Mouse (Mus musculus) adrenal gland, postnatal 36 days (tissue): Measurements from ENCODE around the gene Iars2. TPM values are rescaled to one million over a fixed set of nuclear protein-coding genes. Genes with fewer than 3 reads are reported as not detected.
"Not testable (repeated sequence)": the region's sequence is repeated elsewhere in the genome, so short reads cannot be mapped to it uniquely, and the experiment has no call there.

Source experiments
- DNase-seq, 2 experiments: peaks; one replicate each; pipeline ENCODE4 v3.0.0; 2021; ENCODE audit warnings: mixed read lengths in 1 of 2
- total RNA-seq, 2 experiments: library from RNA; stranded (reverse); gene quantifications; 2 replicates each; pipeline ENCODE4 v1.2.3; 2021

Iars2 gene
- total RNA-seq, 2 experiments from 2014 or later, result 75.8 to 104 TPM

DNA sequence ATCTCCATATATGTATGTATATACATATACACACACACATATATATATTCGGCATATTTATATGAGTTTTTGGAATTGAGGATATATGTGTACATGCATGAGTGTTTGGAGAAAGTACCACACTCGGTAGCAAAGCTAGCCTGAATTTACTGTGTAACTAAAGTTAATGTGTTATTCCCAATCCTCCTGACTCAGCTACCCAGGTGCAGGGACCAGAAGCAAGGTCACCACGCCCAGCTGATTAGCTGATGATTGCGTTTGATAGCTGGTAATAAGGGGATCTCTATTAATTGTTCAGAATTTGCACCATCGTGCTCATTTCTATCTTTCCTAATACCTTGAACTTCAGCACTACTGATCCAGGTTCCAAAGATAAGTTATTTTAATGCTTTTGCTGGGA lies 4.5 kb upstream of the Iars2 start:
- no peak for DNase-seq

DNA sequence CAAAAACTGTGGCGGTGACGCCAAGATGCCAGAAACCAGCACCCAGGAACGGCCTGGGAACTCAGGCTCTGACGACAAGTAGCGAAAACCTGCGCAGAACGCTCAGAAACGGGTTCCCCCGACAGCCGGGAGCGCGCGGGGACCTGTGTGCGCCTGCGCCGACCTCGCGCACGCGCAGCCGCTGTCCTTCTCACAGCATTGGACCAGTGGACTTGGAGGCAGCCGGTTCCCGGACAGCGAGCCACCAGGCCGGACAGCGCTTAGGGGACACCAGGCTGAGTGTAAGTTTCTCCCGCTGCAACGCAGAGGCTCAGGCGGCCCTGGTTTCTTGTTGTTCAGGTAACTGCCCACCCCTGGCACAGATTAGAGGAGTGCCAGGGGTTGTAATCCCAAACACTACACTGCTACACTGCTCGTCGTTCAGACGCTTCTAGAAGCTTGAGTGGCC lies 2.8 kb upstream of the Iars2 start, which contains the start of gene Bpnt1:
Gene Bpnt1 (plus strand): TSS at position 167 of the 448 bp plus-strand sequence.
- DNase-seq, result peak; percentile 94 to 95

DNA sequence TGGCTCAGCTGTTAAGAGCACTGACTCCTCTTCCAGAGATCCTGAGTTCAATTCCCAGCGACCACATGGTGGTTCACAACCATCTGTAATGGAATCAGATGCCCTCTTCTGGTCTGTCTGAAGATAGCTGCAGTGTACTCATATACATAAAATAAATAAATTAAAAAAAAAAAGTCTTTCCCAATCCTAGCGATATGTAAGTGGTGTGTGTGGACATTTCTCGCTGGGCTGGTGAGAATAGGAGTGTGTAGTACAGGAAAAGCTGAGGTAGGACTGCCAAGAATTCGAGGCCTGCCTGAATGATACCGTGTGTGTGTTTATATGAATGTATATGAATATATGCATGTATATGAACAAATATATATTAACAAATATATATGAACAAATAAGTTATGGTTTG lies 2.2 kb upstream of the Iars2 start:
- DNase-seq, result no peak

DNA sequence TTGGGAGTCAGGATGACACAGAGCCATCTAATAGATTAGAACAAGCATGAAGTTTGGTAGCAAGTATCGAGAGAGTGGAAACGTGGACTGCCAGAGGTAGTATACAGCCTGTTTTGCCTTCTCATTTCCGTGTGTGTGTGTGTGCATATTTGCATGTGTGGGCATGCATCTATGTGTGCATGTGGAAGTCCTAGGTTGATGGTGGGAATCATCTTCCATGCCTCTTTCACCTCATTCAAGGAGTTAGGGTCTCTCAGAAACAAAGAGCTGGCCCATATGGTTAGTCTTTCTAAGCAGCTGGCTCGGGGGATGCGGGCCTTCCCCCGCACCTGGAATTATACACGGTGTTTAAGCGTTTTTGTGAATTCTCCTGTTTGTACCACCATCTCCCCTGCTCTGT lies 655 bp upstream of the Iars2 start:
- DNase-seq, result no peak

DNA sequence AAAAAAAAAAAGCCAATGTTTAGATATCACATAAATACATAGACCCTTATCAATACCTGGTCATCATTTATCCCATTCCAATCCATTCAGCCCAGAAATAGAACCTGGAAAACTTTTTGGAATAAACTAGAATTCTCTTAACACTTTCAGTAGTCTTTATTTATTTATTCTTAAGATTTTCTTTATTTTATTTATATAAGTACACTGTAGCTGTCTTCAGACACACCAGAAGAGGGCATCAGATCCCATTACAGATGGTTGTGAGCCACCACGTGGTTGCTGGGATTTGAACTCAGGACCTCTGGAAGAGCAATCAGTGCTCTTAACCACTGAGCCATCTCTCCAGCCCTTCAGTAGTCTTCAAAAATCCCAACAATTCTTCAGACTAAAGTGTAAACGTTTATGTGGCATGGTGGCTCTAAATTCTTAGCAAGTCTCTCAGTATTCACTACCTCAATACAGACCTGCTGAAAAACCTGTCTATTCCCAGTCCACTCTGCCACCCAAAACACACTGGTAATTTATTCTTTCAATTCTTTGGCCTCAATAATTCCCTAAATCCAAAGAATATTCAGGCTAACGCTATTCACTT lies 1.3 kb downstream of the Iars2 start:
- not testable (repeated sequence) for DNase-seq

DNA sequence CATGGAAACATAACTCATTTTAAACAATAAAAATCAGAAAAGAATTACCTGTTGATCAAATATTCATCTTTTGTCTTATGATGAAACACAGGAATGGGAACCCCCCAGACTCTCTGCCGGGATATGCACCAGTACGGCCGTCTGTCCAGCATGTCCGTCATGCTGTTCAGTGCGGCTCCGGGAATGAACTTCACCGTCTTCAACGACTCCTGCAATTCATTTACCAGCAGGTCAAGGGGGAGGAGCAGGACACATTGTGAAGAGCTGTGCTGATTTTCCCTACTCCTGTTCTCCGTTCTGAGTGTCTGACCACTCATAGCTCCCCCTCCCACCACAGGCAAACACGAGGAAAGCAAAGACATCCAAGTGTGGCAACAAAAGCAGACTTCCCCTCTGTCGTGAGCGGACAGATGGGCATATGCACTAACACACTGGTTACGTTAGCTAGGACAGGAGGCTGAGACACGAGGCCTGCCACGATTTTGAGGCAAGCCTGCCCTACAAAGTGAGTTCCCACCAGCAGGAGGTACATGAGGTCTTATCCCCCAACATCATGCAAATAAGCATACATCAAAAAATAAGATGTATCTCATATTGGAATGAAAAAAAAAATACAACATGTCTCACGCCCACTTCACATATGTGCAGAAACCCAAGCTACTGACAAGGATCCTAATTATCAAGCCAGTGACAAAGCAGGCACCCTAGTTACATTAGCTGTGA lies 13.2 kb downstream of the Iars2 start:
- DNase-seq, result no peak

DNA sequence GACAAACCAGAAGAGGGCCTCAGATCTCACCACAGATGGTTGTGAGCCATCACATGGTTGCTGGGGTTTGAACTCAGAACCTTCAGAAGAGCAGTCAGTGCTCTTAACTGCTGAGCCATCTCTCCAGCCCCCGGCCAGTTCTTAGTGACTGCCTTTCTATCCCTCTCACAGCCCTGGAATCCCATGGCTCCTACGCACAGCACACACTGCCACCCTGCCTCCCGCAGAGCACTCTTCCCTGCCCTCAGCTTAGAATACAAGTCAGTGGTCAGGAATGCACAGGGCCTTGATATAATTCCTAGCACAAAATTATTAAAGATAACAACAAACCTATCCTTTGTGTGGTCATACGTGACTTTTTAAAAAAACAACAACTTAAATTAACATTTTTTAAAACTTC lies 14.7 kb downstream of the Iars2 start:
- DNase-seq, result no peak

DNA sequence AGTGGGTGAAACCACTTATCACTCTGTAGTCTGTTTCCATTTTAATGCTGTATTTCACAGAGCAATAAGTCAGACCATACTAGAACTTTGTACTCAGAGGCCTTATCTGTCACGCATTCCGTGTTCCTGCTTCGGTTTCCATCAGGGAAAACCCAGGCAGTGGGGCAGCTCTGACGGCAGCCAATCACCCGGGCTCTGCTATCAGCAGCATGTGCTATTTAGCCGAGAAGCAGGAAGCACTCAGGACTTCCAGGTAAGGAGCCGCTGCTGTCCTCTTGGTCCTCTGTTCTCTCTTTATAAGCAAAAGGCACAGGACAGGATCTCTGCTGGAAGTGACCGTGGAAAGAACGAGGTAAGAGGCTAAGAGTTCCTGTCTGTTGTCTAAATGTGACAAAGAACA lies 17.2 kb downstream of the Iars2 start:
- DNase-seq, result no peak

DNA sequence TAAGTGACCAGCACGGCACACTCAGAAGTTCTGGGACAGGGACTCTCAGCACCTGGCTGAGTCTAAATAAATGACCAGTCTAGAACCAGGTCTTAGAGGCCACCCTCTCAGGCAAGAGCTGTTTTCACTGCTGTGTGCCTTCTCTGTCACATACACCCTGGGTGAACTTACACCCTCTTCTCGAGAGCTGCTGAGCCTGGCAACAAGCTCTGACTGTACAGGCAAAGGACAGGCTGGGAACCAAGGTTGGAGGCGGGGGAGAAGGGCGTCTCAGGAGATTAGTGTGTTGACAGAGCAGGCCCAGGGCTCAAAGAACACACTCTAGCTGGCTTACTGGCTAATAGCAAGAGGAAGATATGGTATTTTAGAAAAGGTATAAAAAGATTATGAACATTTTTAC lies 20.3 kb downstream of the Iars2 start:
- DNase-seq, result peak; percentile 47 to 52

DNA sequence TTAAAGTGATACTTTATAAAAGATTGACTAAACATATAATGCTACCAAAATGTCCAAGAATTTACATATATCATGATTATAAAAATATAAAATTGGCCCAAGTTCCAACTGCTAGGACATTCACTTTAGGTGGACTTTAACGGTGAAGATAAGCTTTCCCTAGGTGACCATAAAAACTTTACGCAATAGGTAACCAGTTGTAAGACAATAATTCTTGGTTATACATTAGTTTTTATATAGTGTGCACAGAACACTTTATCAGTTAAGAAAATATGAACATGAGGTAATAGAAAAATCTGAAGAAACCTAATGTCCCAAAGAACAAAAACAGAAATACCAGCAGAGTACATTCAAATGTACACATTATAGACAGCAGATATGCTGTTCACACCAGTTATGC lies 20.9 kb downstream of the Iars2 start:
- DNase-seq, result no peak

DNA sequence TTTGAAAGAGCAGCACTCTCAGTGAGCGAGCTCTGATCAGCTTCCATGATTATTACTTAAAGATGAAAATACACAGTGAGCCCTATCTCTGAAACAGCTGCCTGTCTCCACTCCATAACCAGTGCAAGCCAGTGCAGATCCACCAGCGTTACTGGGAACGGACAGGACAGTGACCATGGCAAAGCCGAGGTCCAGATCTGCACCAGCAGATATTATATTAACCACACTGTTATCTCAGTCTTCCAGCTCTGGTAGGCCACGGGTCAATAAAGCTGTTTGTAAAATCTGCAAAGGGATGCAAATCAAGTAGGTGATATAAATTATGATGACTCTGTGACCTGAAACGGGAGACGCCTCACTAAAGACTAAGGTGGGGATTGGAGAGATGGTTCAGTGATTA lies 21.6 kb downstream of the Iars2 start:
- DNase-seq, result no peak

DNA sequence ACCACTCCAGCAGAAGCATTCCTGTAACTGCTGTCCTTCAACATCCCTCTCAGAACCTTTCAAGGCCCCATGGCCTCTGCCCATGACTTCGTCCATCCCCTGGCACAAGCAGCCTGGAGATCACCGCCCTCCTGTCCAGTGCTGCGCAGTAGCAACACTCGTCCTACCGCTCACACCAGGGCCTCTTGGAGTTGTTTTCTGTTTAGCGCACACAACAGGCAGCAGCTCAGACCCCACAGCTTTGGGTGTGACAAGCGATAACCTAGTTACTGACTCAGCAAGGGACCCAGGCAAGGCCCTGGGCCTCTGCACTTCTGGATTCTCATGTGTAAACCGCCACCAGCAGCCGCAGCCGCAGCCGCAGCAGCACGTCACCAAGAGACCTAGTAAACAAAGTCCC lies 22.4 kb downstream of the Iars2 start:
- DNase-seq, result no peak

DNA sequence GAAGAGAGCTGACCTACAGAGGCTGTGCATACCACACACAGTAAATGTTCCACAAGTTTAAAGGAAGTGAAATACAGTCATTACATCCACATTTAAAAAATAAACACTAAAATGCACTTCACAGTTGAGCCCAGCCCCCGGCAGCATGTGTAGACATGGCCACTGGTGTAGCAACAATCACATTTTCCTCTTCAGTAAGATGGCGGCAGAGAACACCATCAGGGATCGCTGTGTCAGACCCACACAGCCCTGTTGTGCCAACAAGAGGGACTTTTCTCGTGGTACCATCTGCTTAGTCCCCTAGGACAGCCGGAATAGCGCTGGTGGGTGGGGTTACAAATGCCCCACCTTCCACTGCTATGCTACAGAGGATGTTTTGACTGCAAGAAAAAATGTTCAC lies 26.4 kb downstream of the Iars2 start:
- no peak for DNase-seq

DNA sequence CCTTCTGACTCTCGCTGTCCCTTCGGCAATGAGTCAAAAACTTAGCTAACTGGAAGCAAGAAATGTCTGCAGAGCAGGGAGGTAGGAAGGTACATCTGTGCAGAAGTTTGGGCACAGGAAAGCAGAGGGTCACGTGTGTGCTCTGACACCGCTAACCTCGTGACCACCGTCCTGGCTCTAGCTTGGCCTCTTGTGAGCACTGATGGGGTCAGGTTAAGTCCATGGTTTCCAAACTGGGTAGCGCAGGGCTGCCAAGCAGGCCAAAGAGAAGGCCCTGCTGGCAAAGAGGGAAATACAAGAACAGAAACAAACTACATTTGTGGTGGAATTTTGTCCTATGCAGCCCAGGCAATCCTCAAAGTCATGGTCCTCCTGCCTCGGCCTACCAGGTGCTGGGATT lies 30.7 kb downstream of the Iars2 start:
- peak in 1 of 2 experiments; percentile 49 for DNase-seq

DNA sequence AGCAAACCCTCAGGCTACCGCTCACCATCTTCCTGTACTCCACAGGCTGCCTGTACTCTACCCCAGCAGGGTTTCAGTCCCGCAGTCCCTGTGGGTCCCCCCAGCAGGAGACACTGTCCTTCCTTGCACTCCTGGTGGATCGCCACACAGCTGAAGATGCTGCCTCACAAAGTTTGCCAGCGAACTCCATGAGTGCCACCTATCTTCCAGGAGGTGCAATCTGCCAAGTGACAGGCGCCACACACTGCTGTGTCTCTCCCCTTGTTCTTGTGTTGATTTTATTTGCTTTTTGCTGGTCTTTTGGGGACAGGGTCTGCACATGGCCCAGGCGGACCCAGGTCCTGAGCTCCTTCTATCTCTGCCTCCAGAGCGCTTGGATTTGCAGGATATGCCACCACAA lies 32.3 kb downstream of the Iars2 start:
- no peak for DNase-seq

DNA sequence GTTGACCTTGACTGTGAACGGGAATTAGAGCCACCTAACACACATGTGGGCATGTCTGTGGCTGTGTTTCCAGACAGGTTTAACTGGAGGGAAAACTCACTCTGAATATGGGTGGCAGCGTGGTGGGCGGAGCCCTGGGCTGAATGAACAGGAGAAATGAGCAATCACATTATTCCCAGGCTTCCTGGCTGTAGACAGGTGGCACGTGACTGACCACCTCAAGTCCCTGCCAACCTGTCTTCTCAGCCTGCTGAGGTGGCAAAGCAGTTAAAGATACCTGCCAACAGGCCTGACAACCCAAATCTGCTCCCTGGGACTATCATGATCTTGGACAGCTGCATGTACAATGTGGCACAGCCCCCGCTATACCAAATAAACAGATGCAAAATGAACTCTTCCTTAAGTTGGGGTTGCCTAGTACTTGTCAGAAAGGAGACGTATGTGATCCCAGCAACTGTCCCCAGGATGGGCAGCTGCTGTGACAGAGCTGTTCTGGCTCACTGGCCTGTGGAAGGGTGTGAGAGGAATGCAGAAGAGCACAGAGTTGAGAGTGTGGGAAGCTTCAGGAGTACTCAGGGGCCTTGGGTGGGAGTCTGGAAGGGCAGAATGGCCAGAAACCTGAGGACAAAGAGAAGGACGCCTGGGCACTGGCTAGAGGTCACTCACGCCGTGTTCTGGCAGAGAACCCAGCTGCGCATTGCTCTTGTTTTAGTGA lies 36.4 kb downstream of the Iars2 start:
- no peak for DNase-seq

DNA sequence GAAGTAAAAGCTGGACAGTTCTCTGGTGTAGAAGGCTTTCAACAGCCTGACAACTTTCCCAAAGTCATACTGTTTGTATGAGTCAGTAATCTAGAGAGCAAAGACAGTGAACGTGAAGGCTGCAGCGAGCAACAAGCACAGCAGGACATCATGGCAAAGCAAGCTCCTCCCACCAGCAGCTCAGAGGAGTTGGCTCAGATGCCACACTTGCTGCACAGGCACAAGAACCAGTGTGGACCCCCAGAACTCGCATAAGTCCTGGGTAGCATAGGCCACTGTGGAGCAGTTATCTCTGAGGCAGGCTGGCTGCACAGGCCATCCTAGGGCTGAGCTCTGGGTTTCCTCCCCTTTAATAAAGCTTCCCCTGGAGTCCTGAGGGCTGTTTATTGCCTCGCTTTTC lies 37.9 kb downstream of the Iars2 start:
- DNase-seq, result no peak

DNA sequence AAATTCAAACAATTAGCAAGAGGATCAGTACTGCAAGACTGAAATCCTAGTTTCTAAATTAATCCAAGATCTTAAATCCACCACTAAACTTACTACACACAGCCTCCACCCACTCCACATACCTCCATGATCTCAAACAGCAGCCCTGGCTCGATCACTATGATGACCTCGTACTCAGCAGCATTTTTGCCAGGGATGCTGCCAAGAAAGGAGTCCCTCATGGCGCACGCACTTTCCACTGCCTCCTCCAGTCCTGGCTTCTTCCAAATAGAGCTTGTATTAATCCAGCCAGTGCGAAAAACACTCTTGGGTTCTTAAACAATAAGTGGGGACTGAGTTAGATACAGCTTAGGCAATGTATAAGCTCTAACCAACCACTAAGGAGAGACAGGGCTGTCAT lies 40.0 kb downstream of the Iars2 start:
- DNase-seq, result peak in 1 of 2 experiments; percentile 24

DNA sequence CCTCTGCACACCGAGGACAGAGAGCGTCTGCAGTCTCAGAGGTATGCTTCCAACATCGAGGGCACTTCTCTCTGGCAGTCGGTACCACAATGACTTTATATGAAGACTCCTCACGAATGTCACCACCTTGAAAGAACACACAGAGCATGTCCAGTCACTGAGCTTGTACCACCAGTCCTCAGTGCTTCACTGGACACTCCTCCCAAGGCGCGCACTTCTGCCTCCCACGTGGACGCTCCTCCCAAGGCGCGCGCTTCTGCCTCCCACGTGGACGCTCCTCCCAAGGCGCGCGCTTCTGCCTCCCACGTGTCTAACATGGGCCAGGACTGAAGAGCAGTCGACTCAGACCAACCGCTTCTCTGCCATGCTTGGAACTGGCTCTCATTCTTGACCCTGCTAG lies 42.1 kb downstream of the Iars2 start:
- DNase-seq, result no peak

DNA sequence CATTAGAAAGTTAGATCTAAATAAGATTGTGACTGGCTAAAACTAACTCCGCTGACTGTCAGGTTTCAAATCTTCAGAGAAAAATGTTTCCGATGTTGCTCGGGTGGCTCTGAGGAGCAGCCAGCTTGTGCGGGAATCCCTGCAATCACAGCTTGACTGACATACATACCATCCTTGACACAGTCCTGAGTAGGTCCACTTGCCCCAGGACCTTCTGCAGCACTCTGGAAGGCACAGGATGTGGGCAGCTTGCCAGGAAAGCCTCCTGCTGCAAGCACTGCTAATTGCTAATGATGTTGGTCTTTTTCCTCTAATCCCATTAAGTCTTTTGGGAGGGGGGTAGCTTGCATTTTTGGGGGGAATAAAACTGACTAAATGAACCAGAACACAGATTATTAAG lies 44.0 kb downstream of the Iars2 start:
- peak; percentile 78 to 86 for DNase-seq

DNA sequence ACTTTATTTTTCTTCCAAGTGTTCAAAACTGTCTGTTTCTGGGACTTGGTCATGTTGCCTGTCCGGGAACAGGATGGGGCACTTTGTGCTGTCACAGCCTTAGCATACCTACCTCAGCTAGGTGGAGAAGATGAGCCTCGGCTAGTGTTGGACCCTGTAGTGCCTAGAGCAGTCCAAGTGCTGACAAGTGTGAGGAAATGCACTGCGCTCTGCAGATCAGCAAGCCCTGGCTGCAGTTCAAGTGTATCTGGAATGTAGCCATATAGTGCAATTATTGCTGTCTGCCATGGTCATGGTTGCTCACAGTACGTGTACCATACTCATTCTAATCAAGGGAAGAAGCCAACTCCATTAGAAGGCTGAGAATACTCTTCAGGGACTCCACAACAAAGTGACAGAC lies 44.5 kb downstream of the Iars2 start:
- DNase-seq, result peak; percentile 80 to 85

DNA sequence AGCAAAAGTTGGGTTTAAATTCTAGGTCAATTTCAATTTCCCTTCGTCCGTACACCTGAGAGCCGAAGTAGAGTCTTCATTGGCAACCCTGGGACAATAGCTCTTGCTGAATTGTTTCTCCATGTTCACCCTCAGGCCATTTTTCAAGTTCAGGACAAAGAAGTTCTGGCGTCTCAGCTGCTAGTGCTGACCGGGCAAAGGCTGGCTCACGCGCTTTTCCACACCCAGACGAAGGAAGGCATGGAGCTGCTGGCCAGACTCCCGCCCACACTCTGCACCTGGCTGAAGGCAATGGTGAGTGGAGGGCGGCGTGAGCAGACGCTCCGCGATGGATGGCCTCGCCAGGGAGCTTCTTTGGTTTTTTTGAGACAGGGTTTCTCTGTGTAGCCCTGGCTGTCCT lies 45.9 kb downstream of the Iars2 start:
- DNase-seq, result no peak

DNA sequence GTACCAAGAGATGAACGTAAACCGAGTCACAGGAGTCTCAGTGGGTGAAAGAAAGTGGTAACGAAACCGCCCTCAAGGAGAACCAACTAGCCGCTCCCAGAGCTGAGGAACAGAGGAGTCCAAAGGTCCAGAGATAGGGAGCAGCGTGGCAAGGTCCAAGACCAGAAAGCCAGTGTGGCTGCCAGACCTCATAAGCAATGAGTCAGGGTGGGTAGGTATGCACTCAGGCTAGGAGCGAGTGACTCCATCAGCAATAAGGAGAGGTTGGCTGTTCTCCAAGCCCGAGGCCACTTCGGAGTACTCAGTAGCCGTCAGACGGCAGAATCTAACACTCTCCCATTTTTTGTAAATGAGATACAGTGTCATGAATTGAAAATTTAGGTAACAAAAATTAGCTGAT lies 46.4 kb downstream of the Iars2 start:
- peak in 1 of 2 experiments; percentile 37 for DNase-seq
